Mouse (Mus musculus): ENCODE results near the gene Apba1. TPM values are rescaled to one million over a fixed set of nuclear protein-coding genes. Genes with fewer than 3 reads are reported as not detected.
A peak's percentile ranks its signal among the peaks of the same experiment; 100 is the strongest.

Gene Apba1
- polyA plus RNA-seq, 1 experiment: 79.6 TPM

DNA sequence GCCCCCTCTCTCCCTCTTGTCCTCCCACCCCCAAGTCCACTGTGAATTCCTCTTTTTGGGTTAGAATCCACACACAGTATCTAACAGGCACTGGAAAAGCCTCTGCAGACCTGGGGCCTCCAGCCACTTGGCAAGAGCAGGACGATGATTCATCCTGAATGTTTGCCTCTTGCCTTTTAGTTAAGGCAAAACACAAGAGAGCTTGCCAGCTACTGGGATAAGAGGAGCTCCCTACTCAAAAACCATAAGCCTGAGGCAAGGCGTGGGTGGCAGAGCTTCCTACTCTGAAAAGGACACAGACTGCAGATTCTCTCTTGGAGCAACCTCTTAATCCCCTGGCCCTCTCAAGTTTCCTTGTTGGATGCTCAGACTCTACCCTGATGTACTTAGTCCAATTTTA lies 208.5 kb downstream of the Apba1 start:
- DNase-seq (ENCODE audit: extremely low spot score in 1 of 2, low spot score in 1 of 2): peak; percentile 65 to 85

GRCm38 (mm10) chr19:23968125-23968861 lies 209.6 kb downstream of the Apba1 start:
- DNase-seq (ENCODE audit: extremely low spot score in 1 of 2, low spot score in 1 of 2): no peak

DNA sequence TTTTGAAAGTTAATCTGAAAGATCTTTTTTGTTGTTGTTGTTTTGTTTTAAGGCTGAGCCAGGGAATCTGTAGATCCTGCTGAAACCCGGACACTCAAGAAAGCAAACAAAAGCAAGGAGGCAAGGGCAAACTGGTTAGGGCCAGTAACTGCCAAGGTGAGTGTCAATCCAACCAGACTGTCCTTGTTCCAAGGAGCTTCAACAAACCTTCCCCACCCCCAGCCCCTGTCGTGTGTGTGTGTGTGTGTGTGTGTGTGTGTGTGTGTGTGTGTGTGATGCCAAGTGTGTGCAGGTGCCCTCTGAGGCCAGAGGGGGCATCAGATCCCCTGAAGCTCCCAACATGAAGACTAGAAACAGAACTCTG lies 210.2 kb downstream of the Apba1 start:
- no peak for DNase-seq (ENCODE audit: extremely low spot score in 1 of 2, low spot score in 1 of 2)

DNA sequence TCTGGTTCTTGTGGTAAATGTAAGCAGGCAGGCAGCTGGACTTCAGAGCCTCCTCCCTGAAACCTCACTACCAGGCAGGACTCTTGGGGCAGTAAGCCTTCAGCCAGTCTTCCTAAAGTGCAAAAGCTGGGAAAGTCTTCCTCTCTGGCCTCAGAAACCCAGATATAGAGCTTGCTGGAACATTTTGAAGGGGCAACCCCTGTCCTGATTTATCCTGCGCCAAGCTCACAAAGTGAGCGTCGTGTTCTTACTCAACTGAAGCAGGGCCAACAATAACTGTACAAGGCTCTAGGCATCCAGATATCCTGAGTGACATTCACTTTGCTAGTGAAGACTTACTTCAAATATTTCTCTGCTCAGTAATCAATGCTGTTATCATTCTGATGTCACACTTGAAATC lies 211.7 kb downstream of the Apba1 start:
- no peak for DNase-seq (ENCODE audit: extremely low spot score in 1 of 2, low spot score in 1 of 2)

GRCm38 (mm10) chr19:23971391-23971790 lies 212.7 kb downstream of the Apba1 start:
- no peak for DNase-seq (ENCODE audit: extremely low spot score in 1 of 2, low spot score in 1 of 2)

DNA sequence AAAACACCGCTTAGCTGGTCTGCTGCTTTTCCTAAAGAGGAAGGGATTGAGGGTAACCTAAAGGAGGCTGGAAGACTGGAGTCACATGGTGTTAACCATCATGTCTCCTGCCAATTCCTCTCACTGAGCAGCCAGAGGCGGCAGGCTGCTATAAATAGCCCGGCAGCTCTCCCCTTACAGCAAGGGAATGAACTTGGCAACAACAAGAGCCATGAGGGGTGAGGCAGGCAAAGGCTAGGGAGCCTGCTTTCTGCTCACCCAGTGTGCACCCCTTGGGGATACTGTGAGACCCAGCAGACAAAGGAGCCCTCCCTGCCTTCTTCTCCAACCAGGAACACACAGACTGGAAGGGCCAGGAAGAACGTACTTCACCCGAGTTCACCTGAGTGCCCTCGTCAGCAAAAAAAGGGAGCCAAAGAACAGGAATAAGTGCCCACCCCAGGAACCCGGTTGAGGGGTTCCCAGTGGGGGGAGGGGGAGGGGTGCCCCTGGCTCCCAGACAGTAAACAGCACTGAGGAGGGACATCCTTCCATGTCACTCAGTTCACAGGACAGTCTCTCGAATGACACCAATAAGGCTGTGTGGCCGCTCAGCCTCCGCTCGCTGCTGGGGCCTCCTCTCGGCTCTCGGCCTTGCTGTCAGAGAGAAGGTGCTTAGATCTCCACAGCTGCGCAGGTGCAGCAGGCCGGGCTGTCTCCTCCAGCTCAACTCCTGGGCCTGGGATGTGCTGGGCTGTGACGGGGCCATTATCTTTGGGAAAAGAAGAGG lies 214.4 kb downstream of the Apba1 start:
- DNase-seq (ENCODE audit: extremely low spot score in 1 of 2, low spot score in 1 of 2): no peak

- no peak for DNase-seq (ENCODE audit: extremely low spot score in 1 of 2, low spot score in 1 of 2)
These were observed 219.3 kb downstream of the Apba1 start for GRCm38 (mm10) chr19:23977901-23978443.

DNA sequence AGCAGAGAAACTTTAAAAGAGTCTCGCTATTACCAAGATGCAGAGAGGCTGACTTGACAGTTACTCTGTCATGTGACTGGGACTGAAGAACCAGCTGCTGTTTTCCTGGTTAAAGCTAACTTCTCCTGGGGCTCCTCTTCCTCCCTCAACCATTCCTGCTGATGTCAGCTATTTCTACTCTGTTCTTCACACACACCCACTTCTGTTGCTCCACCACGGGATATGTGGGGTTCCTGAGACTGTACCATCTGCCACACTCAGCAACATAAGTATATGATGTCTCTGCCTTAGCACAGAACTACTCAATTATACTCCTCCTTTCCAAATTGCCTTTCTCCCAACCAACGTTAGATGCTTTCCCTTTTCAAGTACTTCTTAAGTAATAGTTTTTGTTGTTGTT lies 221.9 kb downstream of the Apba1 start:
- peak; percentile 72 to 85 for DNase-seq (ENCODE audit: extremely low spot score in 1 of 2, low spot score in 1 of 2)

DNA sequence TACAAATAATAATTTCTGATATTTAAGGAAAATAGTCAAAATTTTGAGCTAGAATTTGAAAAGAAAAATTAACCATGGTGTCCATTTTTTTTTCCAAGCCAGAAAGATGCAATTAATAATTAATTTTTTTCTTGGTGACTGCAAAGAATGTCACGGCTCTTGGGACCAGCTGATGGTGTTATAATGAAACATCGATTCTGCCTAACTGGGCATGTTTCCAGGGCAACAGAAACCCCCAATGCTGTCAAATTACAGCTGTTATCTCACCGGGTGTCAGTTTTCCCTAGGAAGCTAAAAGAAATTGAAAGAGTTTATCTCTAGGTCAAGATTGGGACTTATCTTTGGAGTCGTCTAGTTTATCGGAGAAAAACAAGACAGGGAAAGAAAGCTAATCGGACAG lies 225.5 kb downstream of the Apba1 start:
- DNase-seq (ENCODE audit: extremely low spot score in 1 of 2, low spot score in 1 of 2): no peak

- DNase-seq (ENCODE audit: extremely low spot score in 1 of 2, low spot score in 1 of 2): no peak
These were observed 228.6 kb downstream of the Apba1 start for GRCm38 (mm10) chr19:23987291-23987690.

DNA sequence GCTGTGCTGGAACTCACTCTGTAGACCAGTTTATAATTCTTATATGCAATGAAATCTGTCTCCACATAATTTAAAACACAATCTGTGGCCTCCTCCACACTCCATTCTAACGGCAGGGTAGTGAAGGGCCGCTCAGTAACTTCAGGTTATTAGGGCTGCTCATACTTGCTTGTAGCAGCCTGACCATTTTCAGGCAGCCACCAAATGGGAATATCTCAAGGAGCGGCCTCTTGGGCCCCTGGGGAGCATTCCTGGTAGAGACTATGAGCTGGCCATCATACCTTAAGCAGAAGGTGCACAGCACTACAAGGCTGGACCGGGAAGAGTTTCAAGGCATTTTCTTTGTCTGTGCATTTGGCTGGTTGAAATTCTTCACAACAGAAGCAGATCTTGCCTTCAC lies 229.5 kb downstream of the Apba1 start:
- no peak for DNase-seq (ENCODE audit: extremely low spot score in 1 of 2, low spot score in 1 of 2)

- no peak for DNase-seq (ENCODE audit: extremely low spot score in 1 of 2, low spot score in 1 of 2)
These were observed 237.2 kb downstream of the Apba1 start for GRCm38 (mm10) chr19:23995766-23996399.

Other genes with a start within 250 kb of the Apba1 start
- gene 1700028P14Rik, start 106.1 kb upstream of the Apba1 start, polyA plus RNA-seq (2012; rRNA removed): 0.82 and 1.1 TPM in 2 replicates
- gene Ptar1, start 71.5 kb upstream of the Apba1 start, polyA plus RNA-seq (2012; rRNA removed): 8.5 and 8.9 TPM in 2 replicates